Mouse (Mus musculus): ENCODE results near the gene Atm.

GRCm38 (mm10) chr9:53390136-53390535, 146.4 kb downstream of the Atm start:
- no peak for TF ChIP-seq CTCF (IDR thresholded peaks at IDR 0.05; ENCODE audit: extremely low read depth, insufficient read length, insufficient replicate concordance, low read depth, low read length)
- TF ChIP-seq POLR2A (IDR thresholded peaks at IDR 0.05; ENCODE audit: low read depth, low read length), result no peak
